Mouse (Mus musculus): Measurements from ENCODE around the gene Krt75. TPM values are rescaled to one million over a fixed set of nuclear protein-coding genes. Genes with fewer than 3 reads are reported as not detected.
A peak's percentile ranks its signal among the peaks of the same experiment; 100 is the strongest.

Gene Krt75
- polyA plus RNA-seq, 1 experiment from 2014 or later = 0.24 TPM

GRCm38 (mm10) chr15:101558034-101558646 lies 15.6 kb downstream of the Krt75 start:
- Histone ChIP-seq H3K9ac (ENCODE audit: low read depth, low read length) (no peak overlapping the region), H3K4me1 (ENCODE audit: control insufficient read depth, insufficient read depth, low read depth, low read length) (peaks cover 2% of the 10 kb centered on the region), H3K9me3 (ENCODE audit: control insufficient read depth, low read length) (no peaks in the 10 kb centered on the region), H3K36me3 (ENCODE audit: control insufficient read depth, insufficient read depth, low read length) (no peaks in the 10 kb centered on the region), H3K4me2 (ENCODE audit: low read length) (no peak overlapping the region), H3K4me3 (ENCODE audit: low read length) (no peak overlapping the region), H3K27ac (ENCODE audit: low read depth, low read length) (no peak overlapping the region), H3K27me3 (replicated peaks; ENCODE audit: control insufficient read depth, insufficient read depth, low read length) (no peaks in the 10 kb centered on the region)
- WGBS = 8% methylated on average over 7 of the region's 7 CpGs
- ATAC-seq = no peak

- Histone ChIP-seq H3K4me3 (ENCODE audit: low read length) (peak overlapping the region; percentile 18), H3K4me1 (ENCODE audit: control insufficient read depth, insufficient read depth, low read depth, low read length) (peaks cover 8% of the 10 kb centered on the region), H3K9me3 (ENCODE audit: control insufficient read depth, low read length) (no peaks in the 10 kb centered on the region), H3K27ac (ENCODE audit: low read depth, low read length) (no peak overlapping the region), H3K9ac (ENCODE audit: low read depth, low read length) (peak overlapping the region; percentile 36; the same call in 1 of the 2 replicates), H3K27me3 (replicated peaks; ENCODE audit: control insufficient read depth, insufficient read depth, low read length) (peaks cover 3% of the 10 kb centered on the region; the same call in 1 of the 2 replicates), H3K4me2 (ENCODE audit: low read length) (peak overlapping the region; percentile 47), H3K36me3 (ENCODE audit: control insufficient read depth, insufficient read depth, low read length) (no peaks in the 10 kb centered on the region)
- 0% methylated on average over 11 of the region's 11 CpGs for WGBS
- peak; percentile 70 for ATAC-seq
These were observed 20.5 kb downstream of the Krt75 start for GRCm38 (mm10) chr15:101553169-101553568.

DNA sequence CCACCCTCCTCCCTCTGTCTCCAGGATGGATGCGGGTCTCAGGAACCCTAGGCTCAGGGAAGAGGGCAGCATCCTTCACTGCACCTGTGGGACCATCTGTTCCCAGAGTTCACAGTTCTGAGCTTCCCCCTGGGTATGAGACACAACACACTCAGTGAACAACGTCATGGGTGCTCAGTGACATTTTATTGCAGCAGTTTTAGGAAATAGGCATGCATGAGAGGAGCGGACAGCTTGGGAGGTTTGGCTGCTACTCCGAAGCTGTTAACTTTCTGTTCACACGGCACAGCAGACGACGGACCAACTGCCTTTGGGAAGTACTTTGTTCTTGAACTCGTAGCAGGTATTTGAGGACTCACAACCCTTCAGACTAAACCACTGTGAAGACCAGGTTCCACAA lies 21.5 kb downstream of the Krt75 start:
- Histone ChIP-seq H3K27me3 (replicated peaks; ENCODE audit: control insufficient read depth, insufficient read depth, low read length) (peaks cover 4% of the 10 kb centered on the region; the same call in 1 of the 2 replicates), H3K36me3 (ENCODE audit: control insufficient read depth, insufficient read depth, low read length) (no peaks in the 10 kb centered on the region), H3K4me2 (ENCODE audit: low read length) (no peak overlapping the region), H3K9me3 (ENCODE audit: control insufficient read depth, low read length) (no peaks in the 10 kb centered on the region), H3K9ac (ENCODE audit: low read depth, low read length) (no peak overlapping the region), H3K4me3 (ENCODE audit: low read length) (no peak overlapping the region), H3K27ac (ENCODE audit: low read depth, low read length) (no peak overlapping the region), H3K4me1 (ENCODE audit: control insufficient read depth, insufficient read depth, low read depth, low read length) (peaks cover 8% of the 10 kb centered on the region)
- ATAC-seq = no peak
- 84% methylated on average over 8 of the region's 8 CpGs for WGBS

DNA sequence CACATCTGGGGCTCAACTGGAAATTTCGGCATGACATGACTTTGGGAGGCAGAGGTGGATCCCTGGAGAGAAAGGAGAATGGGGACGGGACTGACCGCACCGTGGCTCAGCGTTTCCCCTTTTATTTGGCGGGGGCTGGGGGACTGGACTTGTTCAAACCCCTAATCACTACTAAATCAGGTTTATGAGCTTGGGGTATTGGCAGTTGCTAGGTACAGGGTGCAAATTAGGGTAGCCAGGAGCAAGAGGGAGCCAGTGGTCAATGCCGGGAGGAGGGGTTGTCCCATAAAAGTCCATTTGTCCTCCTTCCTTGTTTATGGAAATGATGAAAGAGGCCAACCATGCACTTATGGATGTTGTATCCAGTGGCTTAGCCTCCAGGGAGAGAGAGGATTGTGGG lies 23.1 kb downstream of the Krt75 start, which contains the start of gene Krt82:
TSS of gene Krt82 (minus strand) at position 101 of the 400 bp plus-strand sequence.
- Histone ChIP-seq H3K27me3 (replicated peaks; ENCODE audit: control insufficient read depth, insufficient read depth, low read length) (peaks cover 4% of the 10 kb centered on the region; the same call in 1 of the 2 replicates), H3K4me2 (ENCODE audit: low read length) (no peak within 1 kb of the TSS)

DNA sequence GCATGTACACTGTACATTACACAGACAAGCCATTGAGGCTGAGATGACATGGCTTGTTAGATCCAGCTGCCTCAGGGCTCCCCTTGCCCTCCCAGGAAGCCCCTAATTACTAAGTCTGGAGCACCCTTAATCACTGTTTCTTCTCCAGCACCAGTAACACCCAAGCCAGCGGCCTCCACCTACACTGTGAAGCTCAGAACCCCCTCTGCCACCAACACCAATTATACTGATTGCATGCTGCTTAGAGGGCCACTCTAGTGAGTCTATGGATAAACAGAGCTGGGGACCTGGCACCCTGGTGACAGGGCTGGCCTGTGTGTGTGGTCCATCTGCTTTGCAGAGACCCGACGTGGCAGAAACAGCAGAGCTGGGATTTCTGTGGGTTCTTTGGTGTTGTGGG lies 29.2 kb downstream of the Krt75 start:
- no peak overlapping the region for H3K9ac ChIP-seq (ENCODE audit: low read depth, low read length)
- no peaks in the 10 kb centered on the region for H3K9me3 ChIP-seq (ENCODE audit: control insufficient read depth, low read length)
- no peak overlapping the region for H3K27ac ChIP-seq (ENCODE audit: low read depth, low read length)
- H3K4me3 ChIP-seq (ENCODE audit: low read length) = no peak overlapping the region
- 0 out of 2 replicates have a peak, but pooled peaks cover 2% of the 10 kb centered on the region for H3K27me3 ChIP-seq (replicated peaks; ENCODE audit: control insufficient read depth, insufficient read depth, low read length)
- no peak for ATAC-seq
- H3K36me3 ChIP-seq (ENCODE audit: control insufficient read depth, insufficient read depth, low read length) = no peaks in the 10 kb centered on the region
- 69% methylated on average over 3 of the region's 3 CpGs for WGBS
- H3K4me1 ChIP-seq (ENCODE audit: control insufficient read depth, insufficient read depth, low read depth, low read length) = no peaks in the 10 kb centered on the region
- H3K4me2 ChIP-seq (ENCODE audit: low read length) = no peak overlapping the region

More for the DNA sequence above, 23.1 kb downstream of the Krt75 start, which contains the start of gene Krt82:
- ATAC-seq = no peak
- Histone ChIP-seq H3K4me1 (ENCODE audit: control insufficient read depth, insufficient read depth, low read depth, low read length) (peaks cover 8% of the 10 kb centered on the region), H3K27ac (ENCODE audit: low read depth, low read length) (no peak within 1 kb of the TSS), H3K9me3 (ENCODE audit: control insufficient read depth, low read length) (no peaks in the 10 kb centered on the region), H3K9ac (ENCODE audit: low read depth, low read length) (no peak within 1 kb of the TSS), H3K4me3 (ENCODE audit: low read length) (no peak within 1 kb of the TSS), H3K36me3 (ENCODE audit: control insufficient read depth, insufficient read depth, low read length) (no peaks in the 10 kb centered on the region)
- 86% methylated on average over 7 of the region's 7 CpGs for WGBS

GRCm38 (mm10) chr15:101542543-101542942 lies 31.2 kb downstream of the Krt75 start:
- no peaks in the 10 kb centered on the region for H3K27me3 ChIP-seq (replicated peaks; ENCODE audit: control insufficient read depth, insufficient read depth, low read length)
- H3K27ac ChIP-seq (ENCODE audit: low read depth, low read length) = no peak overlapping the region
- no peak overlapping the region for H3K9ac ChIP-seq (ENCODE audit: low read depth, low read length)
- WGBS = 55% methylated on average over 9 of the region's 9 CpGs
- H3K4me1 ChIP-seq (ENCODE audit: control insufficient read depth, insufficient read depth, low read depth, low read length) = no peaks in the 10 kb centered on the region
- no peak overlapping the region for H3K4me2 ChIP-seq (ENCODE audit: low read length)
- H3K4me3 ChIP-seq (ENCODE audit: low read length) = no peak overlapping the region
- H3K9me3 ChIP-seq (ENCODE audit: control insufficient read depth, low read length) = no peaks in the 10 kb centered on the region
- ATAC-seq = no peak
- no peaks in the 10 kb centered on the region for H3K36me3 ChIP-seq (ENCODE audit: control insufficient read depth, insufficient read depth, low read length)

DNA sequence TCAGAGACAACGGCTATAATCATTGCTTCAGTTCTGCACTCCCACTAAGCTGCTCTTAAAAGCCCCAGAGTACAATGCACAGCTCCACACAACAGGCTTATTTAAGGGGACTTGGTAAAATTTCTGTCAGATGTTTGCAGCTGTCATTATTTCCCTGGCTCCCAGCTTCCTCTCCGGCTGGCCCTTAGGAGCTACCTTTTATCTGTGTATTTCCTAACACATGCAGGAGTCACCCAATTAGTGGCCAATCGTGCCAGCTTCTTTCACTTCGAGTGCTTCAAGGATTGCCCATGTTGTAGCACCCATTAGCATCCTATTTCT lies 35.2 kb downstream of the Krt75 start:
- no peak overlapping the region for H3K4me3 ChIP-seq (ENCODE audit: low read length)
- H3K27ac ChIP-seq (ENCODE audit: low read depth, low read length) = no peak overlapping the region
- no peaks in the 10 kb centered on the region for H3K9me3 ChIP-seq (ENCODE audit: control insufficient read depth, low read length)
- H3K9ac ChIP-seq (ENCODE audit: low read depth, low read length) = no peak overlapping the region
- H3K4me2 ChIP-seq (ENCODE audit: low read length) = no peak overlapping the region
- WGBS = 70% methylated on average over 4 of the region's 4 CpGs
- no peaks in the 10 kb centered on the region for H3K36me3 ChIP-seq (ENCODE audit: control insufficient read depth, insufficient read depth, low read length)
- ATAC-seq = no peak
- no peaks in the 10 kb centered on the region for H3K4me1 ChIP-seq (ENCODE audit: control insufficient read depth, insufficient read depth, low read depth, low read length)
- H3K27me3 ChIP-seq (replicated peaks; ENCODE audit: control insufficient read depth, insufficient read depth, low read length) = no peaks in the 10 kb centered on the region

DNA sequence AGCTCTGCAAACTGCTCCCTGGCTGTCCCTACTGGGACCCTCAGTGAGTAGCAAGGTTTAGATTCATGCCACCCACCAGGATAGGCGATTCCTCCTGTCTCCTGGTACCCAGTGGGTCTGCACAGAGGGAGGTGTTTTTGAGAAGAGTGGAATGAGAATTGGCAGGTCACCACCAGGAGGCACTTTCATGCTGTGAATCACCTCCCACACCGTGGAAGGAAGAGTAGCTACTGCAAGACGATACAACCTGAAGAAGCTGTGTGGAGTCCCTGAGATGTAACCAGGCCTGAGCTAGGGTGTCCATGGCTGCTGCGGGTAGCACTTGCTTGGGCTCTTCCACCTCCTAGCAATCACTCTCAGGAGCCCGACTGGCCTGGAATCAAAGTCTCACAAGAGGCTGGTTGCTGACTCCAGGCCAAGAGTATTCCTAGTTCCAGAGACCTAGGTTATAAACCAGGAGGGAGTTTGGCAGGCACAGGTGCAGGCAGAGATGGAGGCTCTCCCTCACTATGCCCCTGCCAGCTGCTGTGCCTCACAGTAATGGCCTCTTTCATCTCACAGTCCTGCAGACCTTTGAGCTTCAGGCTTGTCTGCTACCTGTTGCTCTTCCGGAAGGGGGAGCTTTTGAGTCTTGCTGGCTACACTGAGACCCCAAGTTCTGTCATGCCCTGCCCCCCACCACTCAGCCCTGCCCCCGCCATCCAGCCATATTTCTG lies 35.7 kb downstream of the Krt75 start:
- H3K9me3 ChIP-seq (ENCODE audit: control insufficient read depth, low read length) = no peaks in the 10 kb centered on the region
- H3K27ac ChIP-seq (ENCODE audit: low read depth, low read length) = no peak overlapping the region
- no peak overlapping the region for H3K9ac ChIP-seq (ENCODE audit: low read depth, low read length)
- ATAC-seq = no peak
- H3K27me3 ChIP-seq (replicated peaks; ENCODE audit: control insufficient read depth, insufficient read depth, low read length) = no peaks in the 10 kb centered on the region
- no peaks in the 10 kb centered on the region for H3K36me3 ChIP-seq (ENCODE audit: control insufficient read depth, insufficient read depth, low read length)
- 45% methylated on average over 7 of the region's 7 CpGs for WGBS
- no peaks in the 10 kb centered on the region for H3K4me1 ChIP-seq (ENCODE audit: control insufficient read depth, insufficient read depth, low read depth, low read length)
- H3K4me2 ChIP-seq (ENCODE audit: low read length) = no peak overlapping the region
- H3K4me3 ChIP-seq (ENCODE audit: low read length) = no peak overlapping the region

DNA sequence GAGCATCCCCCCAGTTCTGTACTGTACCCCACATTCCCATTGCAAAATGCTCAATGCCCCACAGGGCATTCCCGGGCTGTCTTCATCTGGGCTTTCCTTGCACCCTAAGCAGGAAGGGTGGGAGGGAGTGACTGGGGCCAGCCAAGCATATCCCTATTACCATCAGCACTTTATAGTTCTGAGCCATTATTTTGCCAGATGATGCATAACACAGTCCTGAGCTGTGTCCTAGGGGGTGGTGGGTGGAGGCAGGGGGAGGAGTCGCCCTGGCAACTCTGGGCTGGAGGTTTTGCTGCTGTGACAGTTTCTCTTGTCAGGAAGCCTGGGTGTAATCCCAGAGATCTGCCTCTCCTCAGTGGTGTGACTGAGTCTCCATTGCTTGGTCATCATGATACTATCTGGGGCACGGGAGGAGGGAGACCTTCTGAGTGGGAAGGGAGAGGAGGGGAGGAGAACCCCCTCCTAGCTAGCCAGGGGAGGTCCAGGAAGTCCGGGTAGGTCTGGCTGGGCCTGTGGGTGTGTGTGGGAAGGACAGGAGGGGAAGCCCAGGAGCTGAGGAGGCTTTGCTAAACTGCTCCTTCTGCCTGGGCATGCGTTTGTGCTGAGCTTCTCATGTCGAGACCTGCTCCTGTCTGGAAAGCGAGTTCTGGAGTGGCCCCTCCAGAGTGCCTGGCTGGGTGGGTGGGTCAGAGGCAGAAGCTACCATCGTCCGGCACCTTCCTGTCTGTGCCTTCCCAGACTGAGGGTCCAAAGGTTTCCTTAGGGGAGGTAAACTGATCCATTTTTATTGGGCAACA lies 37.5 kb downstream of the Krt75 start:
- WGBS = 65% methylated on average over 9 of the region's 9 CpGs

More for the DNA sequence above, 37.5 kb downstream of the Krt75 start:
- H3K4me2 ChIP-seq (ENCODE audit: low read length) = no peak overlapping the region
- H3K27ac ChIP-seq (ENCODE audit: low read depth, low read length) = no peak overlapping the region
- H3K9ac ChIP-seq (ENCODE audit: low read depth, low read length) = no peak overlapping the region
- H3K4me3 ChIP-seq (ENCODE audit: low read length) = no peak overlapping the region
- no peaks in the 10 kb centered on the region for H3K27me3 ChIP-seq (replicated peaks; ENCODE audit: control insufficient read depth, insufficient read depth, low read length)
- H3K9me3 ChIP-seq (ENCODE audit: control insufficient read depth, low read length) = no peaks in the 10 kb centered on the region
- no peaks in the 10 kb centered on the region for H3K4me1 ChIP-seq (ENCODE audit: control insufficient read depth, insufficient read depth, low read depth, low read length)
- no peaks in the 10 kb centered on the region for H3K36me3 ChIP-seq (ENCODE audit: control insufficient read depth, insufficient read depth, low read length)
- no peak for ATAC-seq

Measured in hindbrain, embryonic 16.5 days (tissue).